Mouse (Mus musculus): Measurements from ENCODE around the gene Dgkh. TPM values are rescaled to one million over a fixed set of nuclear protein-coding genes. Genes with fewer than 3 reads are reported as not detected.

The Dgkh gene
- total RNA-seq, 1 experiment: 8.2 TPM

DNA sequence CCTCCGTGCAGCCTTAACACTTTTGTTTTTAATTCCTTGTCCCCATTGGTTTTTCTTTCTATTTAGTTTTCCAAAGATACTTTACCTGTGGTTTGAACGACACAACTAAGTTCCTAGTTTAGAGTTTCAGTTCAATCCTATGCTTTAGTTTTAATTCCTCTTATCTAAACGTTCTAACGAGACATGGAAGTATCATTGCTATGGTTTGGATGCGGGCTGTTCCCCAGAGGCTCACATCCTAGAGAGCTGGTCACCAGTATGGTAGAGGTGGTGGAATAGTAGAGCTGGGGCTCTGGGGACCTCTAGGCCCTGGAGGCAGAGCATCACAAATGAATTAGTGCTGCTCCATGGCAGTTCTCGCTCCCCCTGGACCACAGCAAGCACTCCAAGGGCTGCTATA, 205.7 kb downstream of the Dgkh start:
- Histone ChIP-seq H3K9me3 (ENCODE audit: control insufficient read depth, insufficient read depth, low read depth, low read length) (no peaks in the 10 kb centered on the region), H3K36me3 (ENCODE audit: control insufficient read depth, insufficient read depth, low read length, poor library complexity, severe bottlenecking) (no peaks in the 10 kb centered on the region), H3K9ac (ENCODE audit: insufficient read depth, low read depth, low read length, poor library complexity, severe bottlenecking) (no peak overlapping the region), H3K27ac (ENCODE audit: insufficient read depth, low read depth, low read length, poor library complexity, severe bottlenecking) (no peak overlapping the region), H3K4me3 (ENCODE audit: insufficient read depth in 1 of 2, low read depth in 1 of 2, low read length in 2 of 2, poor library complexity in 1 of 2, severe bottlenecking in 1 of 2) (no peak overlapping the region), H3K4me1 (ENCODE audit: control insufficient read depth in 2 of 2, insufficient read depth in 2 of 2, low read length in 2 of 2, poor library complexity in 1 of 2) (no peaks in the 10 kb centered on the region; a peak in 1 of 4 replicates)
- in situ Hi-C loops (cut with MboI; ENCODE audit: low sequenced_read_pairs in 2 of 2, unreplicated experiment in 2 of 2): no loop called here
- TF ChIP-seq CHD2 (IDR thresholded peaks at IDR 0.05; ENCODE audit: low read depth, low read length) (no peak), ZNF384 (IDR thresholded peaks at IDR 0.05; ENCODE audit: low read depth, low read length) (no peak)
- no peak for DNase-seq (ENCODE audit: low read depth, low spot score)

DNA sequence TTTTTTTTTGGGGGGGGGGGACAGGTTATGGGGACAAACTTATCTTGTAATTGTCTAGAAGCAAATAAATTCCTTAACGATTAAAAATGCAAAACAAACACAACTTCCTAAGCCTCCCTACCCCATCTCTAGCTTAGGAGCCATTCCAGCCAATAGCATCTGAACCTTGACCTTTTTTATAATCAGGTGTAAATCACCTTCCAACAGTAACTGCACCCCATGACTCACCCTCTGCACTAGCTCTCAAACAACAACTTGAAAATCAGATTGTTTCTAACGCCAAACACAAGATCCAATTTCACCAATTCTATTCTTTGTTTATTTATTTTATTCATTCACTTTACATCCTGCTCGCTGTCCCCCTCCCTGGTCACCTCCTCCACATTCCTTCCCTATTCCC, 206.1 kb downstream of the Dgkh start:
- TF ChIP-seq ZC3H11A (IDR thresholded peaks at IDR 0.05; ENCODE audit: borderline replicate concordance, low read depth, low read length) (no peak), ZNF384 (IDR thresholded peaks at IDR 0.05; ENCODE audit: low read depth, low read length) (no peak), HCFC1 (IDR thresholded peaks at IDR 0.05; ENCODE audit: borderline replicate concordance, insufficient read depth, low read length) (no peak), CHD2 (IDR thresholded peaks at IDR 0.05; ENCODE audit: low read depth, low read length) (no peak), MAFK (IDR thresholded peaks at IDR 0.05; ENCODE audit: insufficient read depth, low read depth, low read length) (no peak)
- Histone ChIP-seq H3K27ac (ENCODE audit: insufficient read depth, low read depth, low read length, poor library complexity, severe bottlenecking) (no peak overlapping the region), H3K4me3 (ENCODE audit: insufficient read depth in 1 of 2, low read depth in 1 of 2, low read length in 2 of 2, poor library complexity in 1 of 2, severe bottlenecking in 1 of 2) (no peak overlapping the region), H3K9me3 (ENCODE audit: control insufficient read depth, insufficient read depth, low read depth, low read length) (no peaks in the 10 kb centered on the region), H3K4me1 (ENCODE audit: control insufficient read depth in 2 of 2, insufficient read depth in 2 of 2, low read length in 2 of 2, poor library complexity in 1 of 2) (no peaks in the 10 kb centered on the region; a peak in 1 of 4 replicates), H3K36me3 (ENCODE audit: control insufficient read depth, insufficient read depth, low read length, poor library complexity, severe bottlenecking) (no peaks in the 10 kb centered on the region), H3K9ac (ENCODE audit: insufficient read depth, low read depth, low read length, poor library complexity, severe bottlenecking) (no peak overlapping the region)
- in situ Hi-C loops (cut with MboI; ENCODE audit: low sequenced_read_pairs in 2 of 2, unreplicated experiment in 2 of 2): no loop called here
- no peak for DNase-seq (ENCODE audit: low read depth, low spot score)

DNA sequence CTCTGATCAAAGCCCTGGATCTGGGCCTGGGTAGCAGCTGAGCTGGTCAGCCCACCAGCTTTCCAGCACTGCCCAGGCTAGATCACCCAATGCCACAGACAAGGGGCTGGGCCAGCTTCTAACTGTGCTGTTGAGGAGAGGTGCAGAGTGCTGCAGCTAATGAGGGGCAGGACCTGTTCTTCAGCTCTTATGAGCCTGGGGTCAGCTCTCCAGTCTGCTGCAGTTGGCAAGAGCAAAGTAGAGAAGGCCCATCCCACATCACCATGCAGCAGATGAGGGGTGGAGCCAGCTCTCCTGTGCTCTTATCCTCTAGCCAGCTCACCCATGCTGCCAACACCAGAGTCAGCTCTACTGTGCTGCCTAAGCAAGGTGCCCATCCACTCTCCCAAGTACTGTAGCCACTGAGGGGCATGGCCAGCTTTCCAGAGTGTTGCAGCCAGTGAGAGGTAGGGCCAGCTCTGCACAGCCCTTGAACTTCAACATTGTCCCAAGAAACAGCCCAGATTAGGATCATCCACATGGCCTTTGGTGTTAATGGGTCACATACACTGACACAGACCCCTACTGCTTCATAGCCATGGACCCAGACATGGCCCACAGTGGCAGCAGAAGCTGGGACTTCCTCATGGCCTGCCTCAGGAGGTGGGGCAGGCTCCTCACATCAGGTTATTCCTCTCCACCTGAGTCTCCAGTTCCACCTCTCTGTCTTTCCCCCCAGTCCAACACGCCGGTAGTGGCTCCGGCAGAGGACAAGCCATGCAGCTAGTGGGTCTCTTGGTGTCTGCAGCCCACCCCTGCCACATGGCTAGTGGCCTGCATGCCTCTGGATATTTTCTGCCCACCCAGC, 206.7 kb downstream of the Dgkh start:
- Histone ChIP-seq H3K9me3 (ENCODE audit: control insufficient read depth, insufficient read depth, low read depth, low read length) (no peaks in the 10 kb centered on the region), H3K4me1 (ENCODE audit: control insufficient read depth in 2 of 2, insufficient read depth in 2 of 2, low read length in 2 of 2, poor library complexity in 1 of 2) (no peaks in the 10 kb centered on the region; a peak in 1 of 4 replicates), H3K4me3 (ENCODE audit: insufficient read depth in 1 of 2, low read depth in 1 of 2, low read length in 2 of 2, poor library complexity in 1 of 2, severe bottlenecking in 1 of 2) (no peak overlapping the region), H3K27ac (ENCODE audit: insufficient read depth, low read depth, low read length, poor library complexity, severe bottlenecking) (no peak overlapping the region), H3K9ac (ENCODE audit: insufficient read depth, low read depth, low read length, poor library complexity, severe bottlenecking) (no peak overlapping the region), H3K36me3 (ENCODE audit: control insufficient read depth, insufficient read depth, low read length, poor library complexity, severe bottlenecking) (no peaks in the 10 kb centered on the region)
- no peak for DNase-seq (ENCODE audit: low read depth, low spot score)
- TF ChIP-seq MAFK (IDR thresholded peaks at IDR 0.05; ENCODE audit: insufficient read depth, low read depth, low read length) (no peak), HCFC1 (IDR thresholded peaks at IDR 0.05; ENCODE audit: borderline replicate concordance, insufficient read depth, low read length) (no peak), ZNF384 (IDR thresholded peaks at IDR 0.05; ENCODE audit: low read depth, low read length) (no peak), ZC3H11A (IDR thresholded peaks at IDR 0.05; ENCODE audit: borderline replicate concordance, low read depth, low read length) (no peak), CHD2 (IDR thresholded peaks at IDR 0.05; ENCODE audit: low read depth, low read length) (no peak)
- in situ Hi-C loops (cut with MboI; ENCODE audit: low sequenced_read_pairs in 2 of 2, unreplicated experiment in 2 of 2): no loop called here

DNA sequence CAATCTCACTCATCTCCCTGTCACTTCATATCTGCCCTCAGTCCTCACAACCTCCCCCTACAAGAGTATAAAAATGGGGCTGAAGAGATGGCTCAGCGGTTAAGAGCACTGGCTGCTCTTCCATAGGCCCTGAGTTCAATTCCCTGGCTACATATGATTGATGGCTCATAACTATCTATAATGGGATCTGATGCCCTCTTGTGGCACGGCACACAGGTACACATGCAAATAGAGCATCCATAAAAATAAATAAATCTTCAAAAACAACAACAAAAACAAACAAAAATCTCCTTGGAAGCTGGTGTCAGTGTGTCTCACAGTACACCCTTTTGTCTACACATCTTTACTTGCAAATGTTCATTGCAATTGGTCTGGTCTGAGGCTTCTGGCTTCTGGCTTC, 207.5 kb downstream of the Dgkh start:
- DNase-seq (ENCODE audit: low read depth, low spot score): no peak
- H3K9me3 ChIP-seq (ENCODE audit: control insufficient read depth, insufficient read depth, low read depth, low read length): no peaks in the 10 kb centered on the region
- no peak overlapping the region for H3K4me3 ChIP-seq (ENCODE audit: insufficient read depth in 1 of 2, low read depth in 1 of 2, low read length in 2 of 2, poor library complexity in 1 of 2, severe bottlenecking in 1 of 2)
- no peaks in the 10 kb centered on the region for H3K36me3 ChIP-seq (ENCODE audit: control insufficient read depth, insufficient read depth, low read length, poor library complexity, severe bottlenecking)
- no peaks in the 10 kb centered on the region; a peak in 1 of 4 replicates for H3K4me1 ChIP-seq (ENCODE audit: control insufficient read depth in 2 of 2, insufficient read depth in 2 of 2, low read length in 2 of 2, poor library complexity in 1 of 2)
- TF ChIP-seq ZNF384 (IDR thresholded peaks at IDR 0.05; ENCODE audit: low read depth, low read length) (no peak), MAFK (IDR thresholded peaks at IDR 0.05; ENCODE audit: insufficient read depth, low read depth, low read length) (no peak), CHD2 (IDR thresholded peaks at IDR 0.05; ENCODE audit: low read depth, low read length) (no peak), HCFC1 (IDR thresholded peaks at IDR 0.05; ENCODE audit: borderline replicate concordance, insufficient read depth, low read length) (no peak), ZC3H11A (IDR thresholded peaks at IDR 0.05; ENCODE audit: borderline replicate concordance, low read depth, low read length) (no peak)
- H3K9ac ChIP-seq (ENCODE audit: insufficient read depth, low read depth, low read length, poor library complexity, severe bottlenecking): no peak overlapping the region
- in situ Hi-C loops (cut with MboI; ENCODE audit: low sequenced_read_pairs in 2 of 2, unreplicated experiment in 2 of 2): no loop called here
- H3K27ac ChIP-seq (ENCODE audit: insufficient read depth, low read depth, low read length, poor library complexity, severe bottlenecking): no peak overlapping the region

Data from ES-E14 (cell line).